Mouse (Mus musculus) 3T3-L1 (cell line): ENCODE results near the gene U2surp.

Experiments
- DNase-seq: peaks from one replicate; pipeline ENCODE4 v3.0.0-alpha.2; 2015; ENCODE audit warnings: low read depth, low spot score

U2surp gene

DNA sequence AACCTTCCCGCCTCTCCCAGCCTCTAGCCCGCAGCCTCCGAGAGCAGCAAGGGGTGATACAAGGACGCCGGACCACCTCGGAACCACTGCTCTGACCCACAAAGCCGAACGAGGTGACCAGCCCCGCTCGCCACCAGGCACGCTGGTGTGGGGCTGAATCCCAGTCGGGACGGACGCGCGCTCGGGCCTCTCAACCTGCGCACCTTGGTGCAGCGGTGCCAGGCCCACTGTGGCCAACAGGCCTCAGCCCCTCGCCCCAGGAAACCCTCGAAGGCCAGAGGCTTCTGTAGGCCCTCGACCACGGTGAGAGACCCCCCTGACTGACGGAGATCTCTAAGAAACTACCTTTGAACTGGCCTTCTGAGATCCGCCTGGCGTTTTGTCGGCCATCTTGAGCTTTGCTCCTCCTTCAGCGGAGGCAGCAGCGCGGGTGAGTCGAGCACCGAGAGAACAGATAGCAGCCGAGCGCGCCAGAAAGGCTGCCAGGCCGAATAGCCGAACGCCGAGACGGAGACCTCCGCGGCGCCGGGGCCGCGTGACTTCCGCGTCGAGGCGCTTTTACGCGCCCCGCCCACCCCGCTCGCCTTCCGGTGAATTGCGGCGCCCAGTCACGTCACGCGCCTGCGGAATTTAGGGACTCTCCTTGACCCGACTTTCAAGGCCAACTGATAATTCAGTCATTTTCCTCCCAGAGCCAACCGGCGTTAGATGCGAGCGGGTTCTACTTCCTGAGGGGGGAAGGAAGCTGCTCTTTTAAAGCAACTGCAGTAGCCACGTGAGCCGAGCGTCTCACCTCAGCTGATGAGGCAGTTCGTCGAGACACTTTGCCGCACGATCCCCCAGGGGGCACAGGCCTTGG is at the start of gene U2surp:
U2surp (minus strand) TSS at position 525 of the 859 bp plus-strand sequence.
- peak; percentile 94 for DNase-seq

DNA sequence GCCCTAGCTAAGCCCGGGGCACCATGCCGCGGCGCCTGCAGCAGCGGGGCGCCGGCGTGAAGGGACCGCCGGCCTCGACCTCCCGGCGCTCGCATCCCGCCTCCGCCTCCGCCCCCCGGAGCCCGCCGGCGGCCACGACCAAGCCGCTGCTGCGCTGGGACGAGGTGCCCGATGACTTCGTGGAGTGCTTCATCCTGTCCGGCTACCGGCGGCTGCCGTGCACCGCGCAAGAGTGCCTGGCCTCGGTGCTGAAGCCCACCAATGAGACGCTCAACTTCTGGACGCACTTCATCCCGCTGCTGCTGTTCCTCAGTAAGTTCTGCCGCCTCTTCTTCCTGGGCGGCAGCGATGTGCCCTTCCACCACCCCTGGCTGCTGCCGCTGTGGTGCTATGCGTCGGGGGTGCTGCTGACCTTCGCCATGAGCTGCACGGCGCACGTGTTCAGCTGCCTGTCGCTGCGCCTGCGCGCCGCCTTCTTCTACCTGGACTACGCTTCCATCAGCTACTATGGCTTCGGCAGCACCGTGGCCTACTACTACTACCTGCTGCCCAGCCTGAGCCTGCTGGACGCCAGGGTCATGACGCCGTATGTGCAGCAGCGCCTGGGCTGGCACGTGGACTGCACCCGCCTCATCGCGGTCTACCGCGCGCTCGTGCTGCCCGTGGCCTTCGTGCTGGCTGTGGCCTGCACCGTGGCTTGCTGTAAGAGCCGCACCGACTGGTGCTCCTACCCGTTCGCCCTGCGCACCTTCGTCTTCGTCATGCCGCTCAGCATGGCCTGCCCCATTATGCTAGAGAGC is 48.3 kb upstream of the U2surp start:
- no peak for DNase-seq

DNA sequence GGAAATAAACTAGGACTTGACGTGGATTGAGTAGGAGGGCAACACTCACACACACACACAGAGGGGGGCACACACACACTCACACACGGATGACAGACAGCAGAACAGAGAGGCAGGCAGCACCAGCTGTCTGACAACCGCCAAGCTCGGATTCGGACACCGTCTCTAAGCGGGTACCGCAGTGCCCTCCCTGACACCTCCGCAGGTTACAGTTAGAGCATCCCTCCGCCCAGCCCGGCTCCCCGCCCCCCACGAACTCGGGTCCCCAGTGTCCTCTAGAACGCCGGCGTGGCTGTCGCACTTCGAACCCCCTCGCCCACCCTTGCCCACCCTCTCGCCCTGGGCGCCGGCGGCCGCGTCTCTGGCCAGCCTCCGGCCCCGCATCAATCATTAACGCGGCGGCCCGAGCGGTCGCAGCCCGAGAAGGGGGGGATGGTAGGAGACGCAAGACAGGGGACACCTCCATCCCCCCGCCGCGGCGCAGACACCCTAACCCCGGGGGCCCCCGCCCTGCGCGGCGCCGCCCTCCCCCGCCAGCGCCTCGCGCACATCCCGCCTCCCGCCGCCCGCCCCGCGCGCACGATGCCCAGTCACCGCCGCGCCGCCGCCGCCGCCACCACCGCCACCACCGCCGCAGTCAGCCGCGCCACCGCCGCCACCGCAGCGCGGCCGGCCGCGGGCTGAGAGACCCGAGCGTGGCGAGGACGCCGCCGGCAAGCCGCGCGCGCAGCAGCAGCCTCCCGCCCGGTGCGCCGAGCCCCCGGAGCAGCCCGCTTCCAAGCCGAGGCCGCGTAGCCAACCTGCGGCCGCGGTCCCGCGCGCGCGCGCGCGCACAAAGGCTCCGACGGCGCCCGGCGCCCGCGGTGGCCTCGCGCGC is 47.5 kb upstream of the U2surp start, which contains the start of gene Paqr9:
Paqr9 (plus strand) TSS at position 599 of the 877 bp plus-strand sequence.
- no peak for DNase-seq

DNA sequence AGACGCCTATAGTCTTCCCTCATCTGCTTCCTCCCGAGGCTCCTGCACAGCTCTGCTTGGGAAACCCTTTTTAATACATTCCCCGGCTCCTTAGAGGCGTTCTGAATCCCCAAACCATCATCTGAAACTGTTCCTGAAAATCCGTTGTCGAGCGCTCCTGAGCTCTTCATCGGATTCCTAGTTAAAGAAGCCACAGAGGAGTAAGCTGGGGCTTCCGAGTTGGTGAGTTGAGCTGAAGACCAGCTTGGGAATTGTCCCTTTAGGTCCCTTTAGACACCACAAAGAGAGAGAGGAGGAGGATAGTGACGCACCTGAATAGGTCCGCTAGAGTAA is 46.9 kb upstream of the U2surp start:
- DNase-seq = no peak

DNA sequence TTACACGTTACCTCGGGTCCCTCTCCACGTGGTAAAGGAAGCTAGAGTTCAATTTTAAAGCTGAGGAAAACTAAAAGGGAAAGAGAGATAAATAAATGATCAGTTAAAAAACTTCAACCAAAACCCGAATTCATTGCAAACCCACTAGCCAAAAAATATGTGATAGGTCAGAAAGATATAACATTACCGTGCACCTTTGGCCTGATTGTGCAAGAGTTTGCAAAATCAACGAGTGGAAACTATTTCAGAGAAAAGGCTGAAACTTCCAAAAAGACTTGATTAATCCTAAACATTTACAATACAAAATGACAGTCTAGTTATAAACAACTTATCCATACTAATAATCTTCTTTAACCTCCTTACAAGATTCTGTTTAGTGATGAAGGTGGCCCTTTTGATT is 45.9 kb upstream of the U2surp start:
- no peak for DNase-seq

DNA sequence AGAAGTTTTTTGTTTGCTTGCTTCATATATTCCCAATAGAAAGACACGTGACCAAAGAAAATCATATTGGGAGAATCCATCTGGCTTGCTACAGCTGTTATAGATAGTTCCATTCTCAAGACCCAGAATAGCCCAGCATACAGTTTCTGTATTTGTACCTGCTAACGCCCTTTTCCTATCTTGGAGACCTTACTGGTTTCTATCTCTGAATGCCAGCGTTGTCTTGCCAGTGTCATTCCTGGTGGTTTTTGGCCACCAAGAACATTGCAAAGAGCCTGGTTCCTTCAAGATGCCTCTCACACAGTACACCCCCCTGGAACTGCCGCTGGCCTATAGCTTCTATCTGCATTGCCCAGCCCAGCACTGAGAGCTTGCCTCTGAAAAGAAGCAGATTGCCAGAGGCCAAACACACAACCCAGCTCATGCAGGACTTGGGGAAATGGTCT is 44.3 kb upstream of the U2surp start:
- DNase-seq = no peak

DNA sequence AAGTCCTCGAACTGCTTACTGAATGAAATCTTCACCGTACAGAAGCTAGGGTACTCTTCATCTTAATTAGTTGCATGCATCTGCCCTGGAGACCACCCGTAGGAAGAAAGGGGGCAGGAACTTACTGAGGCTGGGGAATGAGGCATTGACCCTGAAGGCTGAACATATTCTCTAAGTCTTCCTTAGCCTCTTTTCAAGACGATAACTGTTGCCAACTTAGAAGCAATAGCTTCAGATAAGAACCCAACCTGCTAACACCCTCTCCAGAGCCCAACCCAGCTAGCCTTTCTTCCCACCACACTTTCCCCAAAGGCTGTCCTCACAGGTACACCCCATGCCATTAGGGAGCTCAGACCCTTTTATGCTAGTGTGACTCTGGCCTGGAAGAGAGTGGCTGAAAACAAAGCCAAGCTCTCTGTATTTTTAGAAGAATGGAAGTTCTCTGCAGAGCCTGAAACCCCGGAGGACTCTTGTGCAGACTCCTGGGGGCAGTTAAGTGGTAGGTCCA is 43.5 kb upstream of the U2surp start:
- DNase-seq = no peak

DNA sequence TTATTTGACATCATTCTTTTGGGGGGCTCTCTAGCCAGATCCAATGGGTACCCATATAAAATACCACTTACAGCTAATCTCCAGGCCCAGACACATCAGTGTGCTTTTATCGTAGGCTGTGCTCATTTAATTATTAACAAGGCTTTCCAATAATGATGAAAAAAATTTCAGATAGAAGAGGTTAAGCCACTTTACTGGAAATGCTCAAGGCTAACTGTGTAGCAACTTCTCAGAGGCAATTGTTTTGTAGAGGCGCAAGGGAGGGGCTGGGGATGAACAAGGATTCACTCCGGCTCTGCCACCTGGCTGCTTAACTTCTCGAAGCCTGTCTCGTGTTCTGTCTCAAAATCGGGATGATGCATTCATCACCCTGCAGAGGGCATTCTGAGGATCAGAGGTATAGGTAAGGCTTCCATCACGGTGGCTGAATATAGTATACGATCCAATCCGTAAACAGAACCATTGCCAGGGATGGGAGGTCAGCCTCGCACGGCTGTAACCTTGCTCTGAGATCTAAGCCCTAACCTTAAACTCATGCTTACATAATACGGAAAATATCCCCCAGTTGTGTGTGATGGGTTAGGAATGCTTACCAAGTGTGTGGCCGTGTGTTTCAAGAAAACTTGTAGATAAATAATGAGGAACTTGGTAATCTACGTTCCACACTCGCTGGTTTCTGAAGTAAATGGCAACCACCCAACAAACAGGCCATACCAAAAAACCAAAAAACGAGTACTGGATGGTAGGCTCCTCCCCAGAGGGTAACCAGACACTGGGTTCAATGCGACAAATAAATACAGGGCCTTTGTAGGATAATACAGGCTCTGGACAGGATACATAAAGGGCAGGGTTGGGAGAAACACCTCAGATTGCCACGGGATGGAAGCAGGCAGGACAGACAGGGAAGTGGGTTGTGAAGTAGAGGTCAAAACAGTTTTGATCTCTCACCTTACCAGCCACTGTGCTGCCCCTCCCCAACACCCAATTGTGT is 42.7 kb upstream of the U2surp start:
- DNase-seq = no peak

DNA sequence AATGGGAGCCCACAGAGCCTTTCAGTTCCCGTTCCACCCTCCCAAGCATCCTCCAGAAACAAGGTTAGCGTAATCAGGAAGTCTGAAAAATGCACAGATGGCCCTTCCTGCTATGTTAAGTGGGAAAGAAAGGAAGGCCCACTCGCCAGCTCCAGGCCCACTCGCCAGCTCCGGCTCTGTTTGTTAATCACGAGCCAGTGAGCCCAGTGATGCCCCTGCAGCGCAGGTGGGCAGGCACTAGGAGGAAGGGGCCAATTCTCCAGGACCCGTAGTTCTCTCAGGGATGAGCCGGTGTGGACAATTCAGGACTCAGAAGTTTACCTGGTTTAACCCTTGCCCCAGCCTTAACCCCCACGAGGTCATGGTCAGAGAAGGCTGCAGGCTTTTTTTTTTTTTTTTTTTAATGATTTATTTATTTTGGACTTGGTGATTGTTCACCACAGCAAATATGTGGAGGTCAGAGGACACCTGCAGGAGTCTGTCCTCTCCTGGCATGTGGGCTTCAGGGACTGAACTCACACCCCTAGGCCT is 40.4 kb upstream of the U2surp start:
- no peak for DNase-seq

DNA sequence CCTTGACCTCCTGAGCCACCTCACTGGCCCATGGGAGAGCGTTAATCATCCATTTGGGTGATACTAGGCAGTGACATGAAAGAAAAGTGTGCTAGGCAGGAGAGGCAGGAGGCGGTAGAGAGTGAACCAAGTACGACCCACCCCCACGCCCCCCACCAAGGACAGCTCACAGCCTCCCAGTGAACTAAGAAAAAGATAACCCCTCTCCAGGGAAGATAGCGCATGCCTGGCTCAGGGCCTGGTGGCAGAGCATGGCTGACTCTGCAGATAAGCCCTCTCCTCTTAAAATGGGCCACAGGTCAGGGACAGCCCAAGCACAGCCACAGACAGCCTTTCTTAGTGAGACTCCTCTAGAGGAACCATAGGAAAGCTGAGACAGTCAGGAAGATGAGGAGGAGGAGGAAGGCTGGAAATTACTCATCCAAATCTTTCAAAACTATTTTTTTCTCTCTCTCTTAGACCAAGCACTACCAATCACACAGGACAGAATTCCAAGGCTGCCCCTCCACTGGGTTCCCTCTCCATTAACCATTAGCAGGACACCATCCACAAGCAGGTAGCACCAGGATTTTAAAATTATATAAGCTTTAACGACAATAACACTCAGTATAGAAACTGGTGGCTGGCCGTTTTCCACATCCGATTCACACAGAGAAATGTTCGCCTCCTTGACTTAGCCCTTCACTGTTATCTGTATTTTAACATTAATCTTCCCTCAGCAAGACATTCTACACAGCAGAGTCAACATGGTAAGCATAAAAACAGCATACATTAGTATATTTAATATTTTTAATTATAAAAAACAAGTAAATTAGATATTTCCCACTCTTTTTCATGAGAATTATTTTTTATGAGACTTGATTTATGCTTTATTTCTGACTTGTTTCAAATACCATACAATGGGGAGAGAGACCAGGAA is 39.3 kb upstream of the U2surp start:
- no peak for DNase-seq

DNA sequence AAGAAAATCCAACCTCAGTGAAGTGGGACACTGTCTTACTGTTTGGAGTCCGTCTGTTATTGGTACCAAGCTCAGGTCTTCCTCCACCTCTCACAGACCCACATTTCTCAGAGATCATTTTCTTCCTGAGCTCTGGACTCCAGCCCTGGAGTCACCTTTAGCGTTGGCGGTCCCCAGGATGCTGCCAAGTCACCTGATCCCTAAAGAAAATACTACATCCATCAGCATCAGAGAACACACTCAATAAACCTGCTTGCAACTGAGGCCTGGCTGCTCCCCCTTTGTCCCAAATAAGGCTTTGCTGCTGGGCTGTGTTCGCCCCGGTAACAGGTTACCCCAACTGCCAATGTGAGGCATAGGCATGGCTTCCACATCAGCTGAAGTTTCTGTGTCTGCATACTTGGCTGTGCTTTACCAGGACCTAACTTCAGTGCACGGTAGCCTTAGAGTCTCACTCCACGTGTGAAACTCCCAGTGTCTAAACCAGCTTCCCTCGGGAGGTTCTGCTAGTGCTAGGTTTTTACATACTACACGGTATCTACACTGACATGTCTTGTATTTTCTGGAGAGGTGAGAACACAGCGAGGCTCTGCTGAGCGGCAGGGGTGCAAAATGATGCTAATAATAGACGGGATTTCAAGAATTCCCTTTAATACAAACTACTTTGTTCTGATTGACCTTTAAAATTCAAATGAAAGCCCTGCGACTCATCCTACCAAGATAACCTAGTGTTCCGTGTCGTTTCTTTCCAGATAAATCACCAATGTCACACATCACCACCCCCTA is 38.0 kb upstream of the U2surp start:
- no peak for DNase-seq

DNA sequence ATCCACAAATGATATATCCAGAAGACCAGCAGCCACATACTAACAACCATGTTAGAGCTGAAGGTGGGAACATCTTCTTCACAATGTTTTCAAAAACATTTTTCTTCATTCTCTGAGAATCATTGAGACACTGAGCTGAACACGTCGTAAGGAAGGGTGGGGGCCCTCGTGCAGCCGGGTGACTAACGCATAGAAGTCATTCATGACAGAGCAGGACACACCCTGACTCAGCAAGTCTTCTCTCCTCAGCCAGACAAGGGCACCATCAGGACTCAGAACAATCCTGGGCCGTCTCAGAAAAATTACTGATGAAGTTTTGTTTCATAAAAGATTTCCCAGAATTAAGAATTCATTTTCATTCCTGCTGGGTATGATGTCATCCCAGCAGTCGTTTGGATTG is 34.9 kb upstream of the U2surp start:
- peak; percentile 69 for DNase-seq

DNA sequence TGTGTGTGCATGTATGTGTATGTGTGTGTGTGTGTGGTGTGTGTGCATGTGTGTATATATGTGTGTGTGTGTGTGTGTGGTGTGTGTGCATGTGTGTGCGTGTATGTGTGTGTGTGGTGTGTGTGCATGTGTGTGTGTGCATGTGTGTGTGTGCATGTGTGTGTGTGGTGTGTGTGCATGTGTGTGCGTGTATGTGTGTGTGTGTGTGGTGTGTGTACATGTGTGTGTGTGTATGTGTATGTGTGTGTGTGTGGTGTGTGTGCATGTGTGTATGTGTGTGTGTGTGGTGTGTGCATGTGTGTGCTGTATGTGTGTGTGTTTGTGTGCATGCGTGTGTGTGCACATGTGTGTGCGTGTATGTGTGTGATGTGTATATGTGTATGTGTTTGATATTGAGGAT is 32.8 kb upstream of the U2surp start:
- no peak for DNase-seq

DNA sequence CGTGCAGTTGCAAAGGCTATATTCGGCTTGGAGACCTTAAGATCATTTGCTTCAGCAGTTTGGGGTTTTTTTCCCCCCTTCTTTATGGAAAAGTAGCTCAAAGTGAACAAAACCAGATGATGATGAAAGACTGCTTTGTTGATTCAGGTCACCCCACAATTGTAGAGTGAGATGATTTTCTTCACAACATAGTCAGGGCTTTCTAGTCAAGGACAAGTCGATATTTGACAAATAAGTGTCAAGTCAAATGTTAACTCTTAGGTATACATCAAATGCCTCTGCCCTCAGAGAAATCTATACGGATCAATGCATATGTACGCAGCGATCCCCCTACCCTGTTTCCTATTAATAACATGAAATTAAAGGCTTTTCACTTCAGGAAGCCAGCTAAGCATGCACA is 30.7 kb upstream of the U2surp start:
- no peak for DNase-seq

DNA sequence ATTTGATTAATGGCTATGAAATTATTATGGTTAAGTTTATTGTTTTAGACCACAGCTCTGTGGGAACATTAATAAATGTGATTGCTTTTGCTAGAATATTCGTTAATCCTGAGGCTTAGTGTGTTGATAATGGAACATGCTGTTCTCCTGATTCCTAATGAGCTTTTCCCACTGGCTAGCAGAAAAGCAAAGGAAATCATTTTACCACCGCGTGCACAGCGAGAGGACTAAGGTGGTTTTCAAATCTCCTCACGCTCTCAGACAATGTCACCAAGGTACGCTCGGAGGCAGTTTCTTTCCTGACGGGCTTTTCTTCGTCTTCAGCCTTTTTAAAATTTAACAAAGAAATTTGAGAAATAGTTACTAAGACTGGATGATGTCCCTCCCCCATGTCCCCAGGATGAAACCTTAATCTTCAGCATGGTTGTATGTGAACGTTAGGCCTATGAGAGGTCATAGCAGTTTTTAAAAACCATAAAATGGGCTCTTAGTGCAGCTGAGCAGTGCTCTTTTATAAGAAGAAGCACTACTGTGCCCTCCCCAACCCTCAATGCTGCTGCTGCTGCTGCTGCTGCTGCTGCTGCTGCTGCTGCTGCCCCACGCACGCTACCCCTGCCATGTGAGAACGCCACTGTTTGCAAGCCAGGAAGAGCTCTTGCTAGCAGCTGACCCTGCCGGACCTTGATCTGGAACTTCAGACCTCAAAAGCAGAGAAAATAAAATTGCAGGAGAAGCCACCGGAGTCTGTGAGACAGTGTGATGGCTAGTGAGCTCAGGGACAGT is 30.0 kb upstream of the U2surp start:
- no peak for DNase-seq

DNA sequence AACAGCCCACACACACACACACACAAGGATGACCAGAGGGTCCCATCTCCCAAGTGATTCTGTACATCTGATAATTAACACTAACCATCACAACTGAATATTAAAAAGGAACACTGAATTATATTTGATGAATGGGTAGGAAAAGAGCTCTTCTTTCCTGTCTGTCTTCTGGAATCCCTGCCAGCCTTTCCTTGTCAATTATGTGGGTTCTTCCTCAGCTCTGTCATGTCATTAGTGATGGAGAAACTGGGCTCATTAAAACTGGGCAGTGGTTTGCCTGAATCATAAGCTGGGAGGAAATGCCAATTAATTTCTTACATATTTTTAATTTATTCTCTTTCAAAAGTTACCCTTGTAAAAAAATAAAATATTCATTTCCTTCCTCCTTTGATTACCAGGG is 29.4 kb upstream of the U2surp start:
- DNase-seq = no peak

DNA sequence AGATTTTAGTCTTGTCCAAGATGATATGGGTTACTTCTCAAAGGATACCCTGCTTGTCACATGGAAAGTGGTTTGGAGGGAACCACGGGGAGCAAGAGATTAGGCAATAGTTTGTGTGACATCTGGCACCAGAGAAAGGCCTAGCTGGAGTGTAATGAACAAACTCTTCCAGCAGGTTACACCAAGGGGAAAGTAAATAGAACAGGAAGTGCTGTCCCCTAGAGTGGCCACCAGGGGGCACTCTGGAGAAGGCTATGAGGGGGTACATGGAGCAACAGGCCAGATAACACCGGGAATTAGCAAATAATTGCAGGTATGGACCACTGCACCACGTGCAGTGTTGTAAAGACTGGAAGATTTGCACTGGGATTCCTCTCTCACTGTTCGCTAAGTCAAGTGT is 28.7 kb upstream of the U2surp start:
- peak; percentile 55 for DNase-seq
